Mouse (Mus musculus) kidney, embryonic 14.5 days (tissue): ENCODE measurements around the gene Zfhx3. TPM values are rescaled to one million over a fixed set of nuclear protein-coding genes. Genes with fewer than 3 reads are reported as not detected.

Experiments used
- ATAC-seq: fragments of 200-750 bp; cut with Nextera tagmentation; 2 replicates; pipeline ENCODE4 v1.8.0; 2017; ENCODE audit warnings: moderate number of reproducible peaks, mild to moderate bottlenecking, moderate TSS enrichment, moderate library complexity; ENCODE audit not compliant: low FRiP score, low TSS enrichment
- H3K27ac ChIP-seq: fragments of 300-500 bp; sonication (generic); 2 replicates; pipeline ENCODE4 v1.5.1; 2014; ENCODE audit warnings: low read depth, mild to moderate bottlenecking, low read length, moderate library complexity, mixed read lengths
- H3K27me3 ChIP-seq: fragments of 300-500 bp; sonication (generic); 2 replicates; pipeline ENCODE4 v1.6.1; 2014; ENCODE audit warnings: mild to moderate bottlenecking, low read length; ENCODE audit not compliant: control insufficient read depth, insufficient read depth
- H3K36me3 ChIP-seq: fragments of 300-500 bp; sonication (generic); 2 replicates; pipeline ENCODE4 v1.6.1; 2014; ENCODE audit warnings: low read length, mixed read lengths; ENCODE audit not compliant: control insufficient read depth, insufficient read depth
- H3K4me1 ChIP-seq: fragments of 300-500 bp; sonication (generic); 2 replicates; pipeline ENCODE4 v1.6.1; 2014; ENCODE audit warnings: low read length, mixed read lengths; ENCODE audit not compliant: control insufficient read depth, insufficient read depth
- H3K4me2 ChIP-seq: fragments of 300-500 bp; sonication (generic); replicated peaks from 2 replicates; pipeline ENCODE4 v1.6.1; 2014; ENCODE audit warnings: low read depth, mild to moderate bottlenecking, low read length
- H3K4me3 ChIP-seq: fragments of 300-500 bp; sonication (generic); 2 replicates; pipeline ENCODE4 v1.5.1; 2014; ENCODE audit warnings: mild to moderate bottlenecking, low read length
- H3K9ac ChIP-seq: fragments of 300-500 bp; sonication (generic); 2 replicates; pipeline ENCODE4 v1.6.1; 2014; ENCODE audit warnings: low read depth, mild to moderate bottlenecking, low read length, moderate library complexity
- H3K9me3 ChIP-seq: fragments of 300-500 bp; sonication (generic); 2 replicates; pipeline ENCODE4 v1.6.1; 2016; ENCODE audit warnings: low read length; ENCODE audit not compliant: control insufficient read depth
- WGBS: fragments of 180-500 bp; shearing (Covaris S2); extraction: QIAGEN DNeasy Blood & Tissue Kit; methylation state at CpG from one replicate; pipeline ENCODE4 v1.1.7; 2014; 5-methylcytosine and 5-hydroxymethylcytosine counted together
- polyA plus RNA-seq: library from polyadenylated mRNA; unstranded; fragments of >200 nt; fragmentation: Nextera tagmentation; extraction: Ambion mirVana; gene quantifications from 2 replicates; pipeline ENCODE4 v1.2.1, GENCODE M21; 2014

Gene Zfhx3
- polyA plus RNA-seq, 1 experiment from 2014 or later: 11.7 TPM

GRCm38 (mm10) chr8:108699454-108700345 lies 757.3 kb downstream of the Zfhx3 start:
- WGBS: 3% methylated on average over 23 of the region's 23 CpGs
- ATAC-seq: no peak
- peak overlapping the region; percentile 14; the same call in 1 of the 2 replicates for H3K4me3 ChIP-seq
- no peak overlapping the region for H3K27ac ChIP-seq
- H3K36me3 ChIP-seq: no peaks in the 10 kb centered on the region
- H3K27me3 ChIP-seq: peaks cover 48% of the 10 kb centered on the region
- peaks cover 36% of the 10 kb centered on the region for H3K4me1 ChIP-seq
- 0 out of 2 replicates have a peak overlapping the region, but pooled peaks have one; percentile 37 for H3K9ac ChIP-seq
- no peaks in the 10 kb centered on the region for H3K9me3 ChIP-seq
- H3K4me2 ChIP-seq: peak overlapping the region; percentile 40

- H3K36me3 ChIP-seq: no peaks in the 10 kb centered on the region
- peaks cover 31% of the 10 kb centered on the region; the same call in 1 of the 2 replicates for H3K4me1 ChIP-seq
- no peak overlapping the region; the same call in 1 of the 2 replicates for H3K4me2 ChIP-seq
- 34% methylated on average over 7 of the region's 7 CpGs for whole genome bisulfite sequencing
- no peak overlapping the region for H3K27ac ChIP-seq
- H3K27me3 ChIP-seq: peaks cover 29% of the 10 kb centered on the region
- ATAC-seq: no peak
- H3K9me3 ChIP-seq: no peaks in the 10 kb centered on the region
- no peak overlapping the region for H3K4me3 ChIP-seq
- no peak overlapping the region for H3K9ac ChIP-seq
Observed at GRCm38 (mm10) chr8:108701381-108702175, 759.1 kb downstream of the Zfhx3 start.

GRCm38 (mm10) chr8:108702201-108702600 lies 759.8 kb downstream of the Zfhx3 start:
- peak overlapping the region; percentile 68 for H3K4me2 ChIP-seq
- H3K27ac ChIP-seq: no peak overlapping the region
- no peak overlapping the region for H3K9ac ChIP-seq
- 27% methylated on average over 1 of the region's 1 CpGs for whole genome bisulfite sequencing
- H3K36me3 ChIP-seq: no peaks in the 10 kb centered on the region
- H3K4me1 ChIP-seq: peaks cover 36% of the 10 kb centered on the region; the same call in 1 of the 2 replicates
- no peaks in the 10 kb centered on the region for H3K9me3 ChIP-seq
- no peak for ATAC-seq
- peaks cover 26% of the 10 kb centered on the region for H3K27me3 ChIP-seq
- peak overlapping the region; percentile 91; the same call in 1 of the 2 replicates for H3K4me3 ChIP-seq

DNA sequence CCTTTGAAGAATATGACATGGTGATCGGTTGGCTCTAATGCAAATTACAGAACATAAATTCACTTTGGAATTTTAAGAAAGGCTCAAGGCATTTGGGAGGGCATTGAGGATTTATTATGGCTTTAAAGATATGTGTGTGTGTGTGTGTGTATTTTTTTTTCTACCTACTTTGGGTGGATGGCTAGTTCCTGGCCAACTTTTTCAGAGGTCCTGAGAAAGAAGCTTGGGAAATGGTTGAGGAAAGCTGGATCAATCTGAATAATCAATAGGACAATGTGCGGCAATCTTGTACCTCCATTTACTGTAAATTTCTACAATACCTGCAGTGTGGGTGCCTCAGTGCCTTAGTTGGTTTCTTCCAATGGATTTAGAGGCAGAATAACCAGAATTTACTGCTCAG lies 763.3 kb downstream of the Zfhx3 start:
- Histone ChIP-seq H3K9me3 (no peaks in the 10 kb centered on the region), H3K4me3 (peak overlapping the region; percentile 91), H3K4me1 (peaks cover 50% of the 10 kb centered on the region), H3K4me2 (peak overlapping the region; percentile 68), H3K9ac (no peak overlapping the region), H3K27ac (no peak overlapping the region), H3K27me3 (peaks cover 8% of the 10 kb centered on the region), H3K36me3 (no peaks in the 10 kb centered on the region)
- no peak for ATAC-seq
- 49% methylated on average over 2 of the region's 2 CpGs for WGBS

DNA sequence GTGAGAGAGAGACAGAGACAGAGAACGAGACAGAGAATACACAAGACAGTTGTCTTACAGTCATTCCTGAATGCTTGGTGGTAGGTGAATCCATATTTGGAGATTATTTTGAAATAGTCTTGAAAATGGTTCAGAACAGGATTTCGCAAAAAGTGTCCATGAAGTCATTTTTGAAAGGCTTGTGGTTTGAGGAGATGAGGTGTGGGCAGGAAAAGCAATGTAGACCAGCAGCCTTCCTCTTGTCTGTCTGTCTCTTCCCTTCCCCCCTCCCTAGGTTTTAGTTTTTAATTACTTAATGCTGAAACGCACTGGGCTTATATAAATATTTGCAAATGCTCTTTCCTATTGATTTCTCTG lies 764.0 kb downstream of the Zfhx3 start:
- no peaks in the 10 kb centered on the region for H3K36me3 ChIP-seq
- no peak overlapping the region for H3K27ac ChIP-seq
- H3K4me2 ChIP-seq: no peak overlapping the region; the same call in 1 of the 2 replicates
- H3K4me1 ChIP-seq: peaks cover 56% of the 10 kb centered on the region
- 64% methylated on average over 3 of the region's 3 CpGs for WGBS
- no peaks in the 10 kb centered on the region for H3K9me3 ChIP-seq
- peaks cover 3% of the 10 kb centered on the region for H3K27me3 ChIP-seq
- ATAC-seq: no peak
- peak overlapping the region; percentile 91; the same call in 1 of the 2 replicates for H3K4me3 ChIP-seq
- H3K9ac ChIP-seq: no peak overlapping the region

DNA sequence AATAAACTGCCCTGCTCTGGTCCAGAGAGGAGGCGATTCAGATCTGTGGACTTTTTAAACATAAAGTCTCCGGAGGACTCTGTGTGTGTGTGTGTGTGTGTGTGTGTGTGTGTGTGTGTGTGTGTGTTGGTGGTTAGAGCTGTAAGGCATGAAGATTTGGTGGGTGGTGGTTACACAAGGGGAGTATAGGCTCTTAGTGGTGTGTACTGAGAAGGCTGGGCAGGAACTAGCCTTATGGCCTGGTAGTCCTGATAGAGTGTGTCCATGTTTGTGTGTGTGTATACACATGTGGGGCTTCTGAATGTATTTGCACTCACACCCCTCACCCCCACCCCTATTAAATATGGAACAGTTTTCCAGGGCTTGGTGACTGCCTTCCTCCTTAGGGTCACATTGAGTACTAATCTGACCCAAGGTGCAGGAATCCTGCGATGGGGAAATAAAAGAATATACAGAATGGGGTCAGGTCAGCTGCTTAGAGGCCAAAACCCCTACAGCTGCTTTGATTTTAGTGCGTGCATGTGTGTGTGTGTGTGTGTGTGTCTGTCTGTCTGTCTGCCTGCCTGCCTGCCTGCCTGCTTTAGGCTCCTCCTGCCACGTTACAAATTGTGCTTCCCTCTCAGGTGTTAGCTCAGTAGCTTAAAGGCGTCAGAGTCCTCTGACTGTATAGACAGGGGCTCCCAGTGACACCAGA lies 764.6 kb downstream of the Zfhx3 start:
- H3K9ac ChIP-seq: no peak overlapping the region
- no peak overlapping the region for H3K4me3 ChIP-seq

GRCm38 (mm10) chr8:108707576-108708281 lies 765.3 kb downstream of the Zfhx3 start:
- no peak overlapping the region for H3K4me3 ChIP-seq
- peaks cover 63% of the 10 kb centered on the region for H3K4me1 ChIP-seq
- no peak for ATAC-seq
- no peaks in the 10 kb centered on the region for H3K27me3 ChIP-seq
- H3K9me3 ChIP-seq: no peaks in the 10 kb centered on the region
- WGBS: 10% methylated on average over 5 of the region's 5 CpGs
- H3K4me2 ChIP-seq: no peak overlapping the region; the same call in 1 of the 2 replicates
- H3K9ac ChIP-seq: no peak overlapping the region
- H3K27ac ChIP-seq: peak overlapping the region; percentile 52
- H3K36me3 ChIP-seq: no peaks in the 10 kb centered on the region

More for the DNA sequence above, 764.6 kb downstream of the Zfhx3 start:
- Histone ChIP-seq H3K27ac (peak overlapping the region; percentile 52; the same call in 1 of the 2 replicates), H3K36me3 (no peaks in the 10 kb centered on the region), H3K4me2 (no peak overlapping the region), H3K27me3 (no peaks in the 10 kb centered on the region), H3K4me1 (peaks cover 61% of the 10 kb centered on the region), H3K9me3 (no peaks in the 10 kb centered on the region)
- ATAC-seq: no peak
- WGBS: 41% methylated on average over 6 of the region's 6 CpGs

DNA sequence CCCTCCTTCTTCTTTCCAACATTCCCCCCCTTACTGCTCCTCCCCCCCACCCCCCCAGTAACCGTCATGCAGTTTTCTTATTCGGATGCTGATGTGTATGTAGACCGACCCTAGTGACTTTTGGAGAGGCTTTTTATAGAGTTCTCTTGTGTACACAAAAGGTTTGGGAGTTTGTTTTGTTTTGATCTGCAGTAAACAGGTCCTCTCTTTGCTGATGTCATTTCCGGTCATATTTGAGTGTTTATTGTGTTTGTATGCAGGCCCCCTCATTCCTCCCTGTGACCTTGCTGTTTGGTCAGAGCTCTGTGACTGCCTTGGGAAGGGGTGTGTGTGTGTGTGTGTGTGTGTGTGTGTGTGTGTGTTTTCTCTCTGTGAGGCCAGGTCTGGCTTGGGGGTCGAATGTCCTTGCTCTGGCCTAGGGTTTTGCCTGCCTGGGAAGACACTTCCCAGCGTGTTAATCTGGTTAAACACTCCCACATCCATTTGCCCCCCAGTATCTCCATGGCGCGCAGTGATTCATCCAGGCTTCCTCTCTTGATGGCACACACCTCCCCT lies 766.5 kb downstream of the Zfhx3 start:
- Histone ChIP-seq H3K4me1 (peaks cover 74% of the 10 kb centered on the region), H3K36me3 (no peaks in the 10 kb centered on the region), H3K4me2 (no peak overlapping the region), H3K4me3 (no peak overlapping the region), H3K9me3 (no peaks in the 10 kb centered on the region), H3K9ac (no peak overlapping the region), H3K27ac (peak overlapping the region; percentile 6; the same call in 1 of the 2 replicates), H3K27me3 (no peaks in the 10 kb centered on the region)
- ATAC-seq: no peak
- WGBS: 21% methylated on average over 8 of the region's 8 CpGs
